Mouse (Mus musculus) heart, embryonic 14.5 days (tissue): ENCODE measurements at regions not wholly inside any gene's neighbourhood (a gene's known extent, or its start where the extent isn't known, plus 50 kb on each side); places are given as distances from the start of the nearest gene placed in this dataset.

Experiments
- ATAC-seq: fragments of 200-750 bp; cut with Nextera tagmentation; 2 replicates; pipeline ENCODE4 v1.8.0; 2017; ENCODE audit warnings: low read depth, moderate TSS enrichment; ENCODE audit not compliant: insufficient number of reproducible peaks, insufficient read depth, low FRiP score
- H3K27ac ChIP-seq, 2 experiments: fragments of 200-500 bp in 1 of 2; fragments of 300-500 bp in 1 of 2; sonication (generic) in 1 of 2; replicated peaks in 1 of 2; 2 replicates each; pipeline ENCODE4 v1.5.1; 2012 to 2014; ENCODE audit warnings: low read depth in 2 of 2, low read length in 2 of 2, control low read depth in 1 of 2, mild to moderate bottlenecking in 1 of 2, mixed read lengths in 1 of 2; ENCODE audit not compliant: control insufficient read depth in 1 of 2, insufficient read depth in 1 of 2
- H3K27me3 ChIP-seq: fragments of 300-500 bp; sonication (generic); 2 replicates; pipeline ENCODE4 v1.6.1; 2014; ENCODE audit warnings: mild to moderate bottlenecking, low read length, control low read depth; ENCODE audit not compliant: control insufficient read depth, insufficient read depth
- H3K36me3 ChIP-seq: fragments of 300-500 bp; sonication (generic); 2 replicates; pipeline ENCODE4 v1.6.1; 2014; ENCODE audit warnings: mild to moderate bottlenecking, control low read depth, low read length, mixed read lengths; ENCODE audit not compliant: control insufficient read depth, insufficient read depth
- H3K4me1 ChIP-seq, 2 experiments: fragments of 200-500 bp in 1 of 2; fragments of 300-500 bp in 1 of 2; sonication (generic) in 1 of 2; 2 replicates each; pipeline ENCODE4 v1.6.1; 2012 to 2014; ENCODE audit warnings: low read length in 2 of 2, control low read depth in 1 of 2, mixed read lengths in 1 of 2; ENCODE audit not compliant: control insufficient read depth in 2 of 2, insufficient read depth in 2 of 2
- H3K4me2 ChIP-seq: fragments of 300-500 bp; sonication (generic); 2 replicates; pipeline ENCODE4 v1.6.1; 2014; ENCODE audit warnings: mild to moderate bottlenecking, low read length
- H3K4me3 ChIP-seq, 2 experiments: fragments of 200-500 bp in 1 of 2; fragments of 300-500 bp in 1 of 2; sonication (generic) in 1 of 2; 2 replicates each; pipeline ENCODE4 v1.5.1; 2012 to 2014; ENCODE audit warnings: low read length in 2 of 2, mild to moderate bottlenecking in 2 of 2, control low read depth in 1 of 2, low read depth in 1 of 2, moderate library complexity in 1 of 2; ENCODE audit not compliant: control insufficient read depth in 1 of 2, insufficient read depth in 1 of 2
- H3K9ac ChIP-seq: fragments of 300-500 bp; sonication (generic); 2 replicates; pipeline ENCODE4 v1.6.1; 2014; ENCODE audit warnings: mild to moderate bottlenecking, low read length
- H3K9me3 ChIP-seq: fragments of 300-500 bp; sonication (generic); 2 replicates; pipeline ENCODE4 v1.6.1; 2016; ENCODE audit warnings: low read length, control low read depth; ENCODE audit not compliant: control insufficient read depth
- WGBS: fragments of 180-500 bp; shearing (Covaris S2); extraction: QIAGEN DNeasy Blood & Tissue Kit; methylation state at CpG from one replicate; pipeline ENCODE4 v1.1.7; 2014; 5-methylcytosine and 5-hydroxymethylcytosine counted together

DNA sequence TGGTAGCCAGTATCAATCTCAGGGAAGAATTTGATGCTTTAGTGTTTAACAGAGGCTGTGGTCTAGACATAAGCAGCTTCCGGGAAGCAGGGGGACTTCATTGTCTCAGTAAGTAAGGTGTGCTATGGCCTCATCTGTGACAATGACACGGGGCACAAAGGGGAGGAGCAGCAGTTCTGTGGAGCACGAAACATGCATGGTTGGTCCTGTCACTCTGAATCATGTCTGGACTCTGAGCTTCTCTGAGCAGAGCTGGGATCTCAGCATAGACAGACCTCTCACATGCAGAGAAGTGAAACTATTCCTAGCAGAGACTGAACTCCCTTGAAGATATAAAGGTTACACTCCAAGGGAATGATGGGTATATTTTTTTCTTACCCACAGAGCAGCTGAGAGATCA is 136.2 kb upstream of the C9orf72 start:
- H3K36me3 ChIP-seq, result no peaks in the 10 kb centered on the region
- H3K9ac ChIP-seq, result no peak overlapping the region
- H3K9me3 ChIP-seq, result no peaks in the 10 kb centered on the region
- H3K27ac ChIP-seq, result no peak overlapping the region
- no peak overlapping the region for H3K4me3 ChIP-seq
- no peak for ATAC-seq
- no peaks in the 10 kb centered on the region for H3K4me1 ChIP-seq
- WGBS, result 84% methylated on average over 3 of the region's 3 CpGs
- H3K27me3 ChIP-seq, result no peaks in the 10 kb centered on the region
- H3K4me2 ChIP-seq, result no peak overlapping the region

DNA sequence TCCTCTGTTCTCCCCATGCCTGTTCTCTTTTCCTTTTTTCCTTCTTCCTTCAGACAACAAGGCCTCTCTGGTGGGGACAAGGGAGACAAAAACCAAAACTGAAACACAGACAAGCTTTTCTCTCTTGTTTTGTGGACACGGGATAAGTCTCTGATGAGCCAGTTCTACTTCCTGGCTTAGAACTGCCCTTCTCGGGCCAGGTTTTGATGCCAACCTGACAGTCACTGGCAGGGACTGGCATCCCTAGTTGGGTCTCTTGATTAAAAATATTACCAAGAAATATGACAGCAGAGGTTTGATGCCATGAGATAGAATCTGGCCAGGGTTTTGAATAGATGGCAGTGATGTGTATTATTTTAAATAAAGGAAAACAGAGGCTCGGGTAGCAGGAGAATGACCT is 133.4 kb upstream of the C9orf72 start:
- H3K9ac ChIP-seq, result no peak overlapping the region
- ATAC-seq, result no peak
- no peak overlapping the region for H3K4me3 ChIP-seq
- no peaks in the 10 kb centered on the region for H3K36me3 ChIP-seq
- no peak overlapping the region for H3K27ac ChIP-seq
- H3K4me1 ChIP-seq, result peaks cover 0 to 12% of the 10 kb centered on the region in 2 experiments; a peak in 1 of 4 replicates
- 83% methylated on average over 3 of the region's 3 CpGs for WGBS
- no peaks in the 10 kb centered on the region for H3K9me3 ChIP-seq
- H3K4me2 ChIP-seq, result no peak overlapping the region
- H3K27me3 ChIP-seq, result no peaks in the 10 kb centered on the region

DNA sequence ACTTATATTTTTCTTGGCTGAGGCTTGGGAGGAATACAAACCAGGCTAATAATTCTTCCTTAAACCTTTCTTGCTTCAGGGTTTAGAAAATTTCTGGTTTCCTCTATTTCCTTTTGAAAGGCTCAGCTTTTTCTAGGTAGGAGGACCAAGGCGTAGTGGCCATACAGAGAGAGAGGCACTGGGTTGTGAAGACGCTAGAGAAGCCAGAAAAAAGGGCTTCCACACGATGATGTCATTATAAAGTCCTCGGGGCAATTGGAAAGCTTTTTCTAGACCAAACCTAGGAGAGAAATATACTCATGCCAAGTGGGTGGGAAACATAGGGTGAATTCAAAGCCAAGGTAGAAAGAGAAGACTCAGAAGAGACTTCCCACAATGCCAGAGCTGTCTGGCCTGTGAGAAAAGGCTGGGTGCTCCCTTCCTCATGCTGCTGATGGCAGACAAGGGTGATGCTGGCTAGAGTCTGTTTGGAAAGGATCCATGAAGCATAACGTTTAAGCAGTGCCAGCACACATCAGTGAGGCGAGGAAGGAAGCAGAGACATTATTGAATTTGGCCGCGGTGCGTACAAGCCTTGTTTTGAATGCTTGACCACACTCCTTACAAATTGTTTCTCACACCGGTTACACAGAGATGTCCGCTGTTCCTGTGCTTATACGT is 131.1 kb upstream of the C9orf72 start:
- Histone ChIP-seq H3K36me3 (no peaks in the 10 kb centered on the region), H3K4me2 (no peak overlapping the region), H3K27ac (0 out of 4 replicates have a peak overlapping the region, but pooled peaks of 1 of the 2 experiments have one; percentile 7), H3K9me3 (no peaks in the 10 kb centered on the region), H3K9ac (no peak overlapping the region), H3K27me3 (no peaks in the 10 kb centered on the region), H3K4me1 (peaks cover 0 to 12% of the 10 kb centered on the region in 2 experiments; a peak in 1 of 4 replicates), H3K4me3 (no peak overlapping the region)
- WGBS, result 78% methylated on average over 12 of the region's 12 CpGs
- ATAC-seq, result no peak

DNA sequence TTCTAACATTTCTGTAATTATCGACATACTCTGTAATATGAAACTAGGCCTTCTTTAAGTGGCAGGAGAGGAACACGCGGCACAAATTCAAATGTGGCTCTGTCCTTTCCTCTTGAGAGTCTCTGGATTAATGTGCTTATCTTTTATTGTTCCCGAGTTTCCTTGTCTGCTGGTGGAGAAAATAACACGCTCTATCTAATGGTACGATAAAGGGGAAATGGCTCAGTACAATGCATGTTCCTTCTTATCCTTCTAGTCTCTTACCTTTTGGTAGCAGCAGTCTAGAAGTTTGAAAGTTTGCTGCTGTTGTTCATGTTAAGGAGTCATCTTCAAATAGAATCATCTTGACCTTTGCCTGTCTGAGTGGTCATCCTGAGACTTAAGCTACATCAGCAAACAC is 130.1 kb upstream of the C9orf72 start:
- 21% methylated on average over 6 of the region's 6 CpGs for WGBS
- Histone ChIP-seq H3K4me2 (no peak overlapping the region), H3K9ac (no peak overlapping the region), H3K36me3 (no peaks in the 10 kb centered on the region), H3K4me1 (peaks cover 0 to 12% of the 10 kb centered on the region in 2 experiments; a peak in 1 of 4 replicates), H3K27me3 (no peaks in the 10 kb centered on the region), H3K4me3 (no peak overlapping the region), H3K9me3 (no peaks in the 10 kb centered on the region), H3K27ac (peak overlapping the region in 1 of 2 experiments; percentile 41; a peak in 1 of 4 replicates)
- no peak for ATAC-seq

DNA sequence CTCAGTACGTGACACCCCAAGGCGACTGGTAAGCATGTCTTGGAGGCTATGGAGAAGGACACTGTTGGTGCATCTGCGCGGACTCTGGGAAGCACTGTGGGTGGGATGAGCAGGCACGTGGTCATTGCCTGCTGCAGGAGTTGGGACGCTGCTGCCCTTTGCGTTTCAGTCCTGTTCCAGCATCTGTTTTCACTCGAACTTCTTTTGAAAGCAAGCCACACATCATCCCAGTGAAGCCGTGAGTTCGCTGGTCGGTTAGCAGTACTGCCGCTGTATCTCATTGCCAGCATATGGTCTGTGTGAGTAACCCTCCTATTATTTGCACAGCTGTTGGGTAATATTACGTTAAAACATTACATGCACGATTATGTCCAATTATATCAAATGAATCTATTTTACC is 128.1 kb upstream of the C9orf72 start:
- H3K4me2 ChIP-seq, result no peak overlapping the region
- no peaks in the 10 kb centered on the region for H3K36me3 ChIP-seq
- no peaks in the 10 kb centered on the region for H3K27me3 ChIP-seq
- H3K27ac ChIP-seq, result no peak overlapping the region
- H3K9ac ChIP-seq, result no peak overlapping the region
- peaks cover 0 to 12% of the 10 kb centered on the region in 2 experiments; a peak in 1 of 4 replicates for H3K4me1 ChIP-seq
- H3K9me3 ChIP-seq, result no peaks in the 10 kb centered on the region
- WGBS, result 68% methylated on average over 14 of the region's 14 CpGs
- ATAC-seq, result no peak
- no peak overlapping the region for H3K4me3 ChIP-seq

DNA sequence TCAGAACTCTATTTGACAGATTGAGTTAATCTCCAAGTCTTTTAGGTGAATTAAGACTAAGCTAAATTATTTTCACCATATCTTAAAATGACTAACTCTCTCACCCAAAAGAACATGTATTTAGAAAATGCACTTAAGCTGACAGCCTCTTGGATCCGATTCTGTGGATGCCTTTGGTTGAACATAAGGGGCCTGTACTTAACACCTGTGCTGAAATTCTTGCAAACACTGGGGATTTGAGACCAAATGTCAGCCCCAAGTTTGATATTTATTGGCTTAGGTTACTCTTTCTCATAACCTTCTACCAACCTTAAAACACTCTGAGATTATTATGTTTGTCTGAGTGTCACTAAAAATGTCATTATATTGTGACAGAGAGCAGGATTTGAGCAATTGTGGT is 126.6 kb upstream of the C9orf72 start:
- Histone ChIP-seq H3K4me2 (no peak overlapping the region), H3K27ac (no peak overlapping the region)

DNA sequence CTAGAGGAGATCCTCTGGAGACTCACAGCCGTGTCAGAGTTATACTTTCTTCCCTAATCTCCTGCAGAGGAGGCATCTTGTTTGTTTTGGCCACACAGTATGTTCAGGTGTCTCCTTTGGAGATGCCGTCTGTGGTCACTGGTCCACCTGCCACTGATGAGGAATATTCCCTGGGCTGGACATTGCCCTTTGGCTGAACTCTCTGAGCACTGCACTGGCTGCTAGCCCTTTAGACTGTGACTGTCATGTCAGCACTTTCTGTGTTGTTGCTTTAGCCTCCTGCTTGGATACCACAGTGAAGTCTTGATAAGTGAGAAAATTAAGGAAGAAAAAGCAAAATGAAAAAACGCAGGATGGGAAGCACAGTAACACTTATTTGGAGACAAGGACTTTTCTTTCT is 124.5 kb upstream of the C9orf72 start:
- H3K9me3 ChIP-seq, result no peaks in the 10 kb centered on the region
- no peak overlapping the region for H3K4me2 ChIP-seq
- H3K36me3 ChIP-seq, result no peaks in the 10 kb centered on the region
- no peak overlapping the region for H3K27ac ChIP-seq
- WGBS, result 51% methylated on average over 3 of the region's 3 CpGs
- H3K9ac ChIP-seq, result no peak overlapping the region
- H3K4me3 ChIP-seq, result no peak overlapping the region
- no peak for ATAC-seq
- 0 out of 4 replicates have a peak, but pooled peaks cover 0 to 6% of the 10 kb centered on the region in 2 experiments for H3K4me1 ChIP-seq
- no peaks in the 10 kb centered on the region for H3K27me3 ChIP-seq

More for the DNA sequence above, 126.6 kb upstream of the C9orf72 start:
- 71% methylated on average over 1 of the region's 1 CpGs for WGBS
- Histone ChIP-seq H3K9ac (no peak overlapping the region), H3K4me3 (no peak overlapping the region), H3K27me3 (no peaks in the 10 kb centered on the region), H3K4me1 (peaks cover 0 to 12% of the 10 kb centered on the region in 2 experiments; a peak in 1 of 4 replicates), H3K9me3 (no peaks in the 10 kb centered on the region), H3K36me3 (no peaks in the 10 kb centered on the region)
- no peak for ATAC-seq

DNA sequence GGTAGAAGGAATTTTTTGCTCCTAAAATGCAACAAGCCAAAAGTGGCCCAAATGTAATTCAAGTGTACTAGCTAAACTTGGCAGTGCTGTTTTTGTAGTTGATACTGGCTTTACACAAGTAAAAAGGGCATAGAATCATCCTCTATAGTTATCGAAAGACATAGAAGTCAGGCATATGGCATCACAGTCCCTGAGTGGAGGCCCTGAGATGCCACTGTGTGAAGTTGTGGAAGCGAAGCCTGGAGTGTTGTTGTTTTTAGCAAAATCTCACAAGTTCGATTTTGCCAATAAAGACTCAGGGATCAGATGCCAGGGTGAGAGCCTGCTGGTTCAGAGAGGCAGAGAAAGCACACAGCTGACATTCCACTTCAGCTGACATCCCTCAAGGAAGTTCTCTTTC is 121.6 kb upstream of the C9orf72 start:
- H3K9me3 ChIP-seq, result no peaks in the 10 kb centered on the region
- no peak overlapping the region for H3K4me3 ChIP-seq
- H3K27me3 ChIP-seq, result no peaks in the 10 kb centered on the region
- WGBS, result 80% methylated on average over 3 of the region's 3 CpGs
- H3K27ac ChIP-seq, result no peak overlapping the region
- no peak overlapping the region for H3K9ac ChIP-seq
- no peak for ATAC-seq
- no peak overlapping the region for H3K4me2 ChIP-seq
- H3K36me3 ChIP-seq, result no peaks in the 10 kb centered on the region
- no peaks in the 10 kb centered on the region for H3K4me1 ChIP-seq
